8 mouse cellular contexts compared by ENCODE assay signal in genomic region chr10:26752064-26752928, GRCm38 (mm10). TPM values are rescaled to one million over a fixed set of nuclear protein-coding genes. Genes with fewer than 3 reads are reported as not detected.
DNase-seq lines count a peak whose midpoint lies in the region; ATAC-seq and TF ChIP-seq lines count a peak whose summit lies in the region.

No protein-coding gene starts in this region.

- no peak overlapping the region for H3K4me3 ChIP-seq in CH12.LX (replicated peaks in 1 of 3; ENCODE audit: low read depth in 2 of 3, low read length in 2 of 3, poor library complexity in 1 of 3)
- no peak overlapping the region for H3K4me3 ChIP-seq in forebrain, embryonic 11.5 days (ENCODE audit: low read depth, low read length)
- no peak overlapping the region for H3K4me3 ChIP-seq in hindbrain, embryonic 10.5 days
- no peak overlapping the region for H3K4me3 ChIP-seq in lung, adult 2 months (replicated peaks; ENCODE audit: extremely low read depth, low read depth, low read length)

- H3K79me2 ChIP-seq in CH12.LX (replicated peaks; ENCODE audit: control insufficient read depth, extremely low read depth, insufficient read depth, poor library complexity, severe bottlenecking) = no peaks in the 10 kb centered on the region

- no peaks in the 10 kb centered on the region for H3K36me3 ChIP-seq in CH12.LX (replicated peaks in 1 of 2; ENCODE audit: control insufficient read depth in 1 of 2, insufficient read depth in 1 of 2, low read length in 1 of 2)
- H3K36me3 ChIP-seq in forebrain, embryonic 11.5 days (ENCODE audit: control insufficient read depth, insufficient read depth, low read length) = no peaks in the 10 kb centered on the region
- no peaks in the 10 kb centered on the region for H3K36me3 ChIP-seq in hindbrain, embryonic 10.5 days

- no peaks in the 10 kb centered on the region for H3K27me3 ChIP-seq in CH12.LX (replicated peaks)
- H3K27me3 ChIP-seq in forebrain, embryonic 11.5 days (ENCODE audit: control insufficient read depth, insufficient read depth, low read length) = no peaks in the 10 kb centered on the region
- no peaks in the 10 kb centered on the region for H3K27me3 ChIP-seq in hindbrain, embryonic 10.5 days (ENCODE audit: insufficient read depth, poor library complexity, severe bottlenecking)

- TF ChIP-seq CTCF in CH12.LX (conservative IDR thresholded peaks at IDR 0.05 in 1 of 2, IDR thresholded peaks at IDR 0.05 in 1 of 2; ENCODE audit: low read depth in 2 of 2, low read length in 2 of 2) = peak; percentile 43 to 69
- peak; percentile 53 for TF ChIP-seq CTCF in lung, adult 2 months (IDR thresholded peaks at IDR 0.05; ENCODE audit: insufficient read depth, low read length)

- no peak for TF ChIP-seq EP300 in CH12.LX (IDR thresholded peaks at IDR 0.05; ENCODE audit: low read length)

- in situ Hi-C loops in CH12.LX (cut with MboI; ENCODE audit: low pct_ligation_motif_present, low pct_unique_long_range_greater_than_20kb, low sequenced_read_pairs) = loop anchor here (10.0 kb wide), 1 partner anchor 133 kb away; no protein-coding TSS in a partner anchor

- DNase-seq in CH12.LX (ENCODE audit: extremely low read depth) = peak; percentile 56
- DNase-seq in adrenal gland, adult 2 months = peak; percentile 59
- DNase-seq in forebrain, embryonic 11.5 days (ENCODE audit: low spot score) = peak; percentile 77
- peak; percentile 31 for DNase-seq in hindbrain, embryonic 10.5 days (ENCODE audit: low spot score)
- peak; percentile 59 to 84 for DNase-seq in layer of hippocampus, adult 18-20 months (ENCODE audit: low spot score in 2 of 2)
- DNase-seq in lung, adult 2 months = peak; percentile 54
- DNase-seq in right cerebral cortex, adult 18-20 months = peak; percentile 63

- H3K9ac ChIP-seq in CH12.LX (ENCODE audit: insufficient read depth, low read depth) = no peak overlapping the region
- H3K9ac ChIP-seq in forebrain, embryonic 11.5 days (ENCODE audit: low read length) = peak overlapping the region; percentile 8; the same call in 1 of the 2 replicates

- H3K9me3 ChIP-seq in CH12.LX (replicated peaks; ENCODE audit: low read length) = no peaks in the 10 kb centered on the region
- H3K9me3 ChIP-seq in forebrain, embryonic 11.5 days (ENCODE audit: control insufficient read depth, low read length) = no peaks in the 10 kb centered on the region
- no peaks in the 10 kb centered on the region for H3K9me3 ChIP-seq in hindbrain, embryonic 10.5 days

- no peak for TF ChIP-seq POLR2A in CH12.LX (IDR thresholded peaks at IDR 0.05; ENCODE audit: low read depth, low read length)
- TF ChIP-seq POLR2A in lung, adult 2 months (IDR thresholded peaks at IDR 0.05; ENCODE audit: borderline replicate concordance, extremely low read depth, low read depth, low read length) = no peak

- WGBS in forebrain, embryonic 11.5 days = 39% methylated on average over 16 of the region's 16 CpGs
- WGBS in hindbrain, embryonic 10.5 days = 75% methylated on average over 16 of the region's 16 CpGs
- WGBS in lung, adult 2 months = 61% methylated on average over 16 of the region's 16 CpGs

- H3K4me1 ChIP-seq in CH12.LX (ENCODE audit: control insufficient read depth in 1 of 2, insufficient read depth in 2 of 2) = peaks cover 0 to 7% of the 10 kb centered on the region in 2 experiments; a peak in 2 of 4 replicates
- H3K4me1 ChIP-seq in forebrain, embryonic 11.5 days (replicated peaks; ENCODE audit: control insufficient read depth, insufficient read depth, low read length) = no peaks in the 10 kb centered on the region
- no peaks in the 10 kb centered on the region for H3K4me1 ChIP-seq in hindbrain, embryonic 10.5 days (replicated peaks)
- H3K4me1 ChIP-seq in lung, adult 2 months (ENCODE audit: control insufficient read depth, insufficient read depth, low read length) = no peaks in the 10 kb centered on the region; the same call in 1 of the 2 replicates

- no peak overlapping the region for H3K4me2 ChIP-seq in CH12.LX (ENCODE audit: insufficient read depth, low read depth, poor library complexity, severe bottlenecking)
- H3K4me2 ChIP-seq in forebrain, embryonic 11.5 days (ENCODE audit: low read depth, low read length, severe bottlenecking) = peak overlapping the region; percentile 13; the same call in 1 of the 2 replicates

- dilution Hi-C loops in CH12.LX (cut with MboI; ENCODE audit: extremely low pct_ligation_motif_present, extremely low pct_unique_long_range_greater_than_20kb, low sequenced_read_pairs) = no loop called here

- ATAC-seq in forebrain, embryonic 11.5 days (replicated peaks; ENCODE audit: low FRiP score) = peak; percentile 88
- no peak for ATAC-seq in erythroid progenitor cell, adult 5-6 weeks (replicated peaks; ENCODE audit: low FRiP score, poor library complexity, severe bottlenecking)

- peak; percentile 23 for TF ChIP-seq RAD21 in CH12.LX (IDR thresholded peaks at IDR 0.05; ENCODE audit: low read depth, low read length)

- H3K27ac ChIP-seq in CH12.LX (ENCODE audit: insufficient read depth, low read depth) = no peak overlapping the region
- peak overlapping the region; percentile 46; the same call in 1 of the 2 replicates for H3K27ac ChIP-seq in forebrain, embryonic 11.5 days (ENCODE audit: low read depth, low read length)
- no peak overlapping the region for H3K27ac ChIP-seq in hindbrain, embryonic 10.5 days

TF ChIP-seq in CH12.LX, 34 proteins besides CTCF, POLR2A, EP300 and RAD21:
- no peak for TF ChIP-seq PAX5 (IDR thresholded peaks at IDR 0.05; ENCODE audit: low read length)
- TF ChIP-seq MXI1 (IDR thresholded peaks at IDR 0.05; ENCODE audit: low read depth, low read length) = no peak
- TF ChIP-seq E2F4 (IDR thresholded peaks at IDR 0.05; ENCODE audit: insufficient replicate concordance, low read depth, low read length) = no peak
- TF ChIP-seq SMC3 (IDR thresholded peaks at IDR 0.05; ENCODE audit: low read depth, low read length) = peak; percentile 53
- TF ChIP-seq CHD1 (IDR thresholded peaks at IDR 0.05; ENCODE audit: low read depth, low read length) = no peak
- TF ChIP-seq NRF1 (IDR thresholded peaks at IDR 0.05; ENCODE audit: low read depth, low read length) = no peak
TF ChIP-seq in CH12.LX: peak in this region for 1.

RNA-seq across cellular contexts. Expression of gene Arhgap18, which starts 0.9 kb away (rescaled TPM):
- 3.2 and 3.3 TPM in 2 replicates for total RNA-seq in CH12.LX (2012; rRNA removed)
- 4.2 and 4.3 TPM in 2 replicates for total RNA-seq in CH12.LX (2014; rRNA removed)
- 3.0 and 3.3 TPM in 2 replicates for polyA plus RNA-seq in CH12.LX (2012; ENCODE audit: insufficient read length, low read depth)
- 10 to 100 TPM; 28.9 to 39.8 TPM for total RNA-seq in adrenal gland, adult 2 months (2021)
- 0.61 and 0.85 TPM in 2 replicates for polyA plus RNA-seq in adrenal gland, adult 2 months (2012; rRNA removed)
- 18.2 and 20.9 TPM in 2 replicates for polyA plus RNA-seq in forebrain, embryonic 11.5 days (2014; fragmentation: Nextera tagmentation; extraction: Ambion mirVana)
- polyA plus RNA-seq in hindbrain, embryonic 10.5 days (2016; fragmentation: Nextera tagmentation; extraction: Ambion mirVana) = 10.0 and 10.9 TPM in 2 replicates
- total RNA-seq in layer of hippocampus, adult 18-20 months (2021) = 1 to 10 TPM; 3.8 to 6.9 TPM
- polyA plus RNA-seq in lung, adult 2 months (2012; rRNA removed) = 2.5 and 3.9 TPM in 2 replicates
- total RNA-seq in erythroid progenitor cell, adult 5-6 weeks (2015; ENCODE audit: low replicate concordance) = 7.2 and 9.6 TPM in 2 replicates
- 8.0 and 11.0 TPM in 2 replicates for total RNA-seq in erythroid progenitor cell, adult 5-6 weeks (2017; ENCODE audit: low replicate concordance)
